Mouse (Mus musculus) CD4-positive, CD25-positive, alpha-beta regulatory T cell, adult 9 weeks (primary cell): Measurements from ENCODE around the gene Nckap1l. TPM values are rescaled to one million over a fixed set of nuclear protein-coding genes. Genes with fewer than 3 reads are reported as not detected.

Experiments used
- polyA plus RNA-seq: library from polyadenylated mRNA; unstranded; fragments of 100-300 nt; shearing (Covaris generic); gene quantifications from one replicate; pipeline ENCODE4 v1.2.1, GENCODE M21; 2017

The Nckap1l gene
- 174 TPM for polyA plus RNA-seq

GRCm38 (mm10) chr15:103453551-103454218, at the start of gene Nckap1l:
Gene Nckap1l (plus strand): TSS chr15:103453794.

GRCm38 (mm10) chr15:103430241-103430640, 23.4 kb upstream of the Nckap1l start, which contains the start of gene Gtsf1:
Gene Gtsf1 (minus strand): TSS chr15:103430470.

GRCm38 (mm10) chr15:103448369-103448768, 5.2 kb upstream of the Nckap1l start, which contains the start of gene Gtsf2:
Gene Gtsf2 (minus strand): TSS chr15:103448469.

GRCm38 (mm10) chr15:103502435-103503250, 49.0 kb downstream of the Nckap1l start, which contains the start of gene Pde1b:
Gene Pde1b (plus strand): TSS chr15:103503034.

GRCm38 (mm10) chr15:103537822-103538213, 84.2 kb downstream of the Nckap1l start, which contains the start of gene Ppp1r1a:
Gene Ppp1r1a (minus strand): TSS chr15:103538003.

Other genes starting within 250 kb of the Nckap1l start
- gene Cbx5, start 214.0 kb upstream of the Nckap1l start, polyA plus RNA-seq: 16.3 TPM
- 171 TPM for gene Hnrnpa1, start 213.4 kb upstream of the Nckap1l start, polyA plus RNA-seq
- gene Nfe2, start 195.4 kb upstream of the Nckap1l start, polyA plus RNA-seq: 0.78 TPM
- 191 TPM for gene Copz1, start 181.1 kb upstream of the Nckap1l start, polyA plus RNA-seq
- gene Gpr84, start 143.2 kb upstream of the Nckap1l start, polyA plus RNA-seq: not detected
- not detected for gene Zfp385a, start 113.7 kb upstream of the Nckap1l start, polyA plus RNA-seq
- 5.6 TPM for gene Itga5, start 87.0 kb upstream of the Nckap1l start, polyA plus RNA-seq
- not detected for gene Gtsf1, start 23.3 kb upstream of the Nckap1l start, polyA plus RNA-seq
- gene Gtsf2, start 5.3 kb upstream of the Nckap1l start, polyA plus RNA-seq: not detected
- 2.6 TPM for gene Pde1b, start 49.2 kb downstream of the Nckap1l start, polyA plus RNA-seq
- not detected for gene Ppp1r1a, start 84.2 kb downstream of the Nckap1l start, polyA plus RNA-seq
- not detected for gene Glycam1, start 111.3 kb downstream of the Nckap1l start, polyA plus RNA-seq